In genomic region chr19:43599776-43600544, GRCm38 (mm10) we compare ENCODE assay signal across 14 mouse cellular contexts. TPM values are rescaled to one million over a fixed set of nuclear protein-coding genes. Genes with fewer than 3 reads are reported as not detected.
DNase-seq lines count a peak whose midpoint lies in the region; ATAC-seq lines count a peak whose summit lies in the region.
"Had no signal": no experiment of that assay in that cellular context is flagged by ENCODE, and none has a peak within 500 bp of the region (broad histone marks: within the 10 kb centered on the region; RNA-seq: fewer than 3 reads in every experiment).

No protein-coding gene starts in this region.

- ATAC-seq in kidney, embryonic 14.5 days (ENCODE audit: low FRiP score, low TSS enrichment), result no peak
- ATAC-seq in intestine, embryonic 14.5 days (replicated peaks; ENCODE audit: low FRiP score, low TSS enrichment, low read depth), result peak; percentile 69
- peak; percentile 81 for ATAC-seq in megakaryocyte progenitor cell, adult 5-6 weeks (replicated peaks; ENCODE audit: poor library complexity)

- H3K9ac ChIP-seq in kidney, embryonic 14.5 days (ENCODE audit: low read depth, low read length), result no peak overlapping the region
- peak overlapping the region; percentile 30 for H3K9ac ChIP-seq in intestine, embryonic 14.5 days (ENCODE audit: low read length)
- H3K9ac ChIP-seq: hindbrain, embryonic 12.5 days had no signal

- H3K36me3 ChIP-seq in kidney, embryonic 14.5 days (ENCODE audit: control insufficient read depth, insufficient read depth, low read length), result no peaks in the 10 kb centered on the region
- H3K36me3 ChIP-seq in intestine, embryonic 14.5 days (ENCODE audit: control insufficient read depth, insufficient read depth, low read length), result no peaks in the 10 kb centered on the region
- H3K36me3 ChIP-seq: hindbrain, embryonic 12.5 days had no signal

- peak overlapping the region; percentile 18 for H3K4me2 ChIP-seq in kidney, embryonic 14.5 days (replicated peaks; ENCODE audit: low read depth, low read length)
- peak overlapping the region; percentile 62 for H3K4me2 ChIP-seq in intestine, embryonic 14.5 days (ENCODE audit: low read length)
- H3K4me2 ChIP-seq: hindbrain, embryonic 12.5 days had no signal

- H3K4me1 ChIP-seq in kidney, embryonic 14.5 days (ENCODE audit: control insufficient read depth, insufficient read depth, low read length), result peaks cover 8% of the 10 kb centered on the region
- peaks cover 39% of the 10 kb centered on the region for H3K4me1 ChIP-seq in intestine, embryonic 14.5 days (replicated peaks; ENCODE audit: control insufficient read depth, insufficient read depth, low read length)

- WGBS in kidney, embryonic 14.5 days, result under 1% methylated on average over 27 of the region's 27 CpGs
- WGBS in intestine, embryonic 14.5 days, result 1% methylated on average over 27 of the region's 27 CpGs

- H3K27ac ChIP-seq in kidney, embryonic 14.5 days (ENCODE audit: low read depth, low read length), result no peak overlapping the region
- peak overlapping the region; percentile 73 for H3K27ac ChIP-seq in intestine, embryonic 14.5 days (ENCODE audit: low read depth)
- H3K27ac ChIP-seq: hindbrain, embryonic 12.5 days had no signal

- peak overlapping the region; percentile 16 for H3K4me3 ChIP-seq in kidney, embryonic 14.5 days (ENCODE audit: low read length)
- H3K4me3 ChIP-seq in intestine, embryonic 14.5 days (ENCODE audit: low read depth, low read length), result peak overlapping the region; percentile 24
- H3K4me3 ChIP-seq: hindbrain, embryonic 12.5 days had no signal

- H3K9me3 ChIP-seq in kidney, embryonic 14.5 days (ENCODE audit: control insufficient read depth, low read length), result no peaks in the 10 kb centered on the region
- H3K9me3 ChIP-seq in intestine, embryonic 14.5 days (ENCODE audit: control insufficient read depth, low read length), result no peaks in the 10 kb centered on the region
- H3K9me3 ChIP-seq: hindbrain, embryonic 12.5 days had no signal

- no peak for DNase-seq in kidney, postnatal 10 days
- DNase-seq in R1 (ENCODE audit: low read depth, low spot score), result peak; percentile 39
- peak; percentile 74 for DNase-seq in intestine, embryonic 14.5 days (ENCODE audit: low spot score)
- no peak for DNase-seq in B cell, adult 2 months
- DNase-seq in heart, adult 9 months (ENCODE audit: low spot score in 2 of 2), result no peak
- DNase-seq in cerebellum, postnatal 14 days, result no peak
- DNase-seq: adrenal gland, adult 2 months; cerebellum, adult 9-11 months; layer of hippocampus, adult 9-11 months; right cerebral cortex, adult 18-20 months had no signal

- H3K27me3 ChIP-seq in kidney, embryonic 14.5 days (ENCODE audit: control insufficient read depth, insufficient read depth, low read length), result peaks cover 99% of the 10 kb centered on the region
- peaks cover 70% of the 10 kb centered on the region for H3K27me3 ChIP-seq in intestine, embryonic 14.5 days (replicated peaks; ENCODE audit: control insufficient read depth, insufficient read depth, low read length)

RNA-seq across cellular contexts. Expression of gene Nkx2-3, which starts 12.2 kb away (rescaled TPM):
- polyA plus RNA-seq in kidney, embryonic 14.5 days (2014; fragmentation: Nextera tagmentation; extraction: Ambion mirVana), result 0.14 TPM in 1 of 2 replicates, not detected in the other
- 82.3 and 83.9 TPM in 2 replicates for polyA plus RNA-seq in intestine, embryonic 14.5 days (2014; fragmentation: Nextera tagmentation; extraction: Ambion mirVana)
- 0.32 and 0.64 TPM in 2 replicates for total RNA-seq in megakaryocyte progenitor cell, adult 5-6 weeks (2015)
- total RNA-seq in megakaryocyte progenitor cell, adult 5-6 weeks (2017), result 1.4 TPM in 1 of 2 replicates, not detected in the other
- total RNA-seq: adrenal gland, adult 2 months; CH12.LX had no signal
- polyA plus RNA-seq: adrenal gland, adult 2 months had no signal

Comparison
In these comparisons a context has a peak if more than half of its experiments do, and no peak if none do; other contexts are left out.
1. DNase-seq: peak in R1 (single experiment) and intestine, embryonic 14.5 days (single experiment); none in kidney, postnatal 10 days (single experiment), B cell, adult 2 months (0 of 2), heart, adult 9 months (0 of 2) and cerebellum, postnatal 14 days (0 of 2).
2. RNA of gene Nkx2-3, which starts 12.2 kb away (polyA plus RNA-seq): 82.3 to 83.9 TPM in intestine, embryonic 14.5 days; 0.14 TPM in kidney, embryonic 14.5 days; every median in the first group is over 10 times any median in the second.